Mouse (Mus musculus) CD4-positive, CD25-positive, alpha-beta regulatory T cell (primary cell): ENCODE measurements around the gene Lrp11. TPM values are rescaled to one million over a fixed set of nuclear protein-coding genes. Genes with fewer than 3 reads are reported as not detected.

Source experiments
- polyA plus RNA-seq: library from polyadenylated mRNA; unstranded; fragments of 100-300 nt; shearing (Covaris generic); gene quantifications from one replicate; pipeline ENCODE4 v1.2.1, GENCODE M21; 2017

The Lrp11 gene
- 1.5 TPM for polyA plus RNA-seq

DNA sequence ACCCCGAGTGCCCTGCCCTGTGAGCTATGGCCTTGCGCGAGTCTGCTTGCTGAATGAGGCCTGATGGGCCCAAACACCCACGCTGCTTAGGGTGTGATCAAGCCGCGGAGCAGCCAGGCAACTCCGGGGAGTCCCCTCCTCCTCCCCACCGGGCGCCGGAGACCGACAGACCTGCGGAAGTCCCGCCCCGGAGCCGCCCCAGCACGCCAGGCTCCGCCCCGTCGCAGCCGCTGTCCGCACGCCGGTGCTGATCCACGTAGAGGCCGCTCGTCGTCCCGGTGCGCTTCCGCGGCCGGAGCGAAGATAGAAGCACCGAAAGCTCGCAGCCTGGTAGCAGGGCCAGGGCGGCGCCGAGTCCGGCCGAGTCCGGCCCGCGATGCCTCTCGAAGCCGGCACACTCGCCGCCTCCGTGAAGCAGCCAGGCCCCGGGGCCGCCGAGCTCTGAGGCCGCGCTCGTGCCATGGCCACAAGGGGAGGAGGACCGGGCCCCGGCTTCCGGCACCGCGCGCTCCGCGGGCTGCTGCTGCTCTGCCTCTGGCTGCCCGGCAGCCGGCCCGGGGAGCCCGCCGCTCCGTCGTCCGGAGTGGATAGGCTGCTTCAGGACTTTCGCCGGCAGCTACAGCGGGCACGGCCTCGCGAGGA, at the start of gene Lrp11:
TSS of gene Lrp11 (plus strand) at position 209 of the 642 bp plus-strand sequence.

GRCm38 (mm10) chr10:7667342-7667802, 77.8 kb downstream of the Lrp11 start, which contains the start of gene Nup43:
Gene Nup43 (plus strand): TSS chr10:7667503.

Other genes starting within 250 kb of the Lrp11 start
- gene Ulbp1, start 116.2 kb upstream of the Lrp11 start, polyA plus RNA-seq = 5.2 TPM
- gene Nup43, start 77.7 kb downstream of the Lrp11 start, polyA plus RNA-seq = 19.5 TPM
- 95.2 TPM for gene Pcmt1, start 91.3 kb downstream of the Lrp11 start, polyA plus RNA-seq
- gene Lats1, start 91.4 kb downstream of the Lrp11 start, polyA plus RNA-seq = 11.7 TPM
- 79.4 TPM for gene Katna1, start 136.2 kb downstream of the Lrp11 start, polyA plus RNA-seq
- gene Ginm1, start 203.0 kb downstream of the Lrp11 start, polyA plus RNA-seq = 69.1 TPM
- 86.1 TPM for gene Ppil4, start 203.1 kb downstream of the Lrp11 start, polyA plus RNA-seq
- 30.6 TPM for gene Zc3h12d, start 242.7 kb downstream of the Lrp11 start, polyA plus RNA-seq